Mouse (Mus musculus) embryonic facial prominence, embryonic 11.5 days (tissue): ENCODE results near the gene Gadd45gip1. TPM values are rescaled to one million over a fixed set of nuclear protein-coding genes. Genes with fewer than 3 reads are reported as not detected.
"Not testable (repeated sequence)": the region's sequence is repeated elsewhere in the genome, so short reads cannot be mapped to it uniquely, and the experiment has no call there.

Source experiments
- ATAC-seq: fragments of 200-750 bp; cut with Nextera tagmentation; replicated peaks from 2 replicates; pipeline ENCODE4 v1.8.0; 2017; ENCODE audit warnings: low read depth; ENCODE audit not compliant: insufficient number of reproducible peaks, low FRiP score, low TSS enrichment
- DNase-seq: peaks from one replicate; pipeline ENCODE4 v3.0.0-alpha.2; 2015; ENCODE audit warnings: low spot score
- H3K27ac ChIP-seq: fragments of 300-500 bp; sonication (generic); replicated peaks from 2 replicates; pipeline ENCODE4 v1.5.1; 2014; ENCODE audit warnings: mild to moderate bottlenecking, low read depth, low read length, control low read depth
- H3K27me3 ChIP-seq: fragments of 300-500 bp; sonication (generic); 2 replicates; pipeline ENCODE4 v1.6.1; 2014; ENCODE audit warnings: mild to moderate bottlenecking, low read length, moderate library complexity, mixed read lengths; ENCODE audit not compliant: control insufficient read depth, insufficient read depth
- H3K36me3 ChIP-seq: fragments of 300-500 bp; sonication (generic); replicated peaks from 2 replicates; pipeline ENCODE4 v1.6.1; 2014; ENCODE audit warnings: low read depth, mild to moderate bottlenecking, low read length, moderate library complexity, mixed read lengths; ENCODE audit not compliant: control insufficient read depth, insufficient read depth
- H3K4me1 ChIP-seq: fragments of 300-500 bp; sonication (generic); 2 replicates; pipeline ENCODE4 v1.6.1; 2014; ENCODE audit warnings: low read length, mixed read lengths; ENCODE audit not compliant: control insufficient read depth, insufficient read depth
- H3K4me2 ChIP-seq: fragments of 300-500 bp; sonication (generic); 2 replicates; pipeline ENCODE4 v1.6.1; 2014; ENCODE audit warnings: low read depth, mild to moderate bottlenecking, control low read depth, low read length, moderate library complexity
- H3K4me3 ChIP-seq: fragments of 300-500 bp; sonication (generic); 2 replicates; pipeline ENCODE4 v1.5.1; 2014; ENCODE audit warnings: low read depth, low read length, control low read depth
- H3K9ac ChIP-seq: fragments of 300-500 bp; sonication (generic); replicated peaks from 2 replicates; pipeline ENCODE4 v1.6.1; 2014; ENCODE audit warnings: mild to moderate bottlenecking, control low read depth, low read length
- H3K9me3 ChIP-seq: fragments of 300-500 bp; sonication (generic); replicated peaks from 2 replicates; pipeline ENCODE4 v1.6.1; 2016; ENCODE audit warnings: mild to moderate bottlenecking, low read length, inconsistent platforms, mixed read lengths; ENCODE audit not compliant: control insufficient read depth
- WGBS: fragments of 180-500 bp; shearing (Covaris S2); extraction: QIAGEN DNeasy Blood & Tissue Kit; methylation state at CpG from one replicate; pipeline ENCODE4 v1.1.7; 2014; 5-methylcytosine and 5-hydroxymethylcytosine counted together
- polyA plus RNA-seq: library from polyadenylated mRNA; unstranded; fragments of >200 nt; fragmentation: Nextera tagmentation; extraction: Ambion mirVana; gene quantifications from 2 replicates; pipeline ENCODE4 v1.2.1, GENCODE M21; 2014

Gene Gadd45gip1
- polyA plus RNA-seq, 1 experiment from 2014 or later, result 42.3 TPM

GRCm38 (mm10) chr8:84825636-84826035 lies 5.7 kb upstream of the Gadd45gip1 start:
- no peaks in the 10 kb centered on the region for H3K9me3 ChIP-seq
- no peak for ATAC-seq
- H3K4me2 ChIP-seq, result no peak overlapping the region
- no peak overlapping the region for H3K9ac ChIP-seq
- no peak overlapping the region for H3K27ac ChIP-seq
- no peak overlapping the region for H3K4me3 ChIP-seq
- H3K4me1 ChIP-seq, result no peaks in the 10 kb centered on the region
- 57% methylated on average over 4 of the region's 4 CpGs for WGBS
- no peak for DNase-seq
- H3K27me3 ChIP-seq, result no peaks in the 10 kb centered on the region
- H3K36me3 ChIP-seq, result no peaks in the 10 kb centered on the region

- not testable (repeated sequence) for ATAC-seq, H3K4me1 ChIP-seq, H3K27me3 ChIP-seq, H3K36me3 ChIP-seq, H3K4me2 ChIP-seq, H3K4me3 ChIP-seq, H3K9ac ChIP-seq, H3K27ac ChIP-seq, H3K9me3 ChIP-seq, DNase-seq
- WGBS, result 63% methylated on average over 2 of the region's 2 CpGs
These were observed 4.8 kb upstream of the Gadd45gip1 start for GRCm38 (mm10) chr8:84826518-84826917.

- Histone ChIP-seq H3K4me3 (peak overlapping the region; percentile 97), H3K27ac (peak overlapping the region; percentile 90), H3K9ac (peak overlapping the region; percentile 99), H3K27me3 (no peaks in the 10 kb centered on the region), H3K4me2 (peak overlapping the region; percentile 59), H3K36me3 (peaks cover 18% of the 10 kb centered on the region), H3K4me1 (peaks cover 5% of the 10 kb centered on the region), H3K9me3 (no peaks in the 10 kb centered on the region)
- ATAC-seq, result peak; percentile 64
- under 1% methylated on average over 59 of the region's 59 CpGs for WGBS
- DNase-seq, result peak; percentile 81
These were observed 854 bp downstream of the Gadd45gip1 start for GRCm38 (mm10) chr8:84832034-84832717.

- peak overlapping the region; percentile 59 for H3K4me2 ChIP-seq
- H3K4me1 ChIP-seq, result peaks cover 10% of the 10 kb centered on the region
- no peak for ATAC-seq
- H3K9ac ChIP-seq, result peak overlapping the region; percentile 99
- DNase-seq, result no peak
- H3K27ac ChIP-seq, result peak overlapping the region; percentile 90
- peaks cover 24% of the 10 kb centered on the region for H3K36me3 ChIP-seq
- WGBS, result 71% methylated on average over 10 of the region's 10 CpGs
- peak overlapping the region; percentile 97 for H3K4me3 ChIP-seq
- H3K27me3 ChIP-seq, result no peaks in the 10 kb centered on the region
- no peaks in the 10 kb centered on the region for H3K9me3 ChIP-seq
These were observed 1.7 kb downstream of the Gadd45gip1 start for GRCm38 (mm10) chr8:84832759-84833742.

GRCm38 (mm10) chr8:84834002-84834865 lies 2.9 kb downstream of the Gadd45gip1 start:
- ATAC-seq (no peak), DNase-seq (no peak)
- Histone ChIP-seq H3K27ac (no peak overlapping the region), H3K4me3 (no peak overlapping the region), H3K4me1 (peaks cover 12% of the 10 kb centered on the region), H3K9ac (no peak overlapping the region), H3K27me3 (no peaks in the 10 kb centered on the region), H3K4me2 (no peak overlapping the region), H3K9me3 (no peaks in the 10 kb centered on the region), H3K36me3 (peaks cover 26% of the 10 kb centered on the region)
- 89% methylated on average over 19 of the region's 19 CpGs for WGBS

GRCm38 (mm10) chr8:84834866-84835855 lies 3.8 kb downstream of the Gadd45gip1 start:
- H3K9me3 ChIP-seq, result no peaks in the 10 kb centered on the region
- no peaks in the 10 kb centered on the region for H3K27me3 ChIP-seq
- DNase-seq (no peak), ATAC-seq (no peak)
- peaks cover 12% of the 10 kb centered on the region for H3K4me1 ChIP-seq
- no peak overlapping the region for H3K4me2 ChIP-seq
- no peak overlapping the region for H3K9ac ChIP-seq
- WGBS, result 86% methylated on average over 10 of the region's 10 CpGs
- H3K36me3 ChIP-seq, result peaks cover 26% of the 10 kb centered on the region
- no peak overlapping the region for H3K27ac ChIP-seq
- H3K4me3 ChIP-seq, result no peak overlapping the region
